Mouse (Mus musculus): ENCODE measurements around the gene Snai1. TPM values are rescaled to one million over a fixed set of nuclear protein-coding genes. Genes with fewer than 3 reads are reported as not detected.

Snai1 gene
- polyA plus RNA-seq, 1 experiment from 2014 or later = 86.3 TPM

DNA sequence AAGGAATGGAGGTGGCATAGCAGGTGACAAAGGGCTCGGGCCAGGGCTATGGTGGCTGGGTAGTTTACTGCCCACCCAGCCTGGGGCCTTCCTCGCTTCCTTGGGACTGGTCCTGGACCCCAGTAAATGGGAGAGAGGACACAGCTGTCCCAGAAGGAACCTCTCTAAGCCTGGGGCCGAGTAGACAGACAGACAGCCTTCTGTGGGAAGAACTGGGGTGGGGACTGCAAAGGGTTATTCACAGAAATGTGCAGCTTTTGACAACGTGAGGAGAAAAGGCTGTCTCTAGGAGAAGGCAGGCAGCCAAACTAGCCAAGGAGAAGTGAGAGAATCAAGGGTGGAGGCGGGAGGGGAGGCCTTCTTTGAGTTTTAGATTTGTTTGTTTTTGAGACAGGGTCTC lies 6.5 kb downstream of the Snai1 start:
- H3K9me3 ChIP-seq = no peaks in the 10 kb centered on the region
- 52% methylated on average over 5 of the region's 5 CpGs for WGBS
- peak overlapping the region; percentile 64 for H3K4me3 ChIP-seq
- H3K4me1 ChIP-seq = peaks cover 74% of the 10 kb centered on the region
- peaks cover 38% of the 10 kb centered on the region for H3K36me3 ChIP-seq (replicated peaks)
- no peak for DNase-seq (ENCODE audit: low spot score)
- H3K27me3 ChIP-seq (replicated peaks; ENCODE audit: low read depth, poor library complexity, severe bottlenecking) = peaks cover 23% of the 10 kb centered on the region
- peak overlapping the region; percentile 93 for H3K27ac ChIP-seq (replicated peaks)

DNA sequence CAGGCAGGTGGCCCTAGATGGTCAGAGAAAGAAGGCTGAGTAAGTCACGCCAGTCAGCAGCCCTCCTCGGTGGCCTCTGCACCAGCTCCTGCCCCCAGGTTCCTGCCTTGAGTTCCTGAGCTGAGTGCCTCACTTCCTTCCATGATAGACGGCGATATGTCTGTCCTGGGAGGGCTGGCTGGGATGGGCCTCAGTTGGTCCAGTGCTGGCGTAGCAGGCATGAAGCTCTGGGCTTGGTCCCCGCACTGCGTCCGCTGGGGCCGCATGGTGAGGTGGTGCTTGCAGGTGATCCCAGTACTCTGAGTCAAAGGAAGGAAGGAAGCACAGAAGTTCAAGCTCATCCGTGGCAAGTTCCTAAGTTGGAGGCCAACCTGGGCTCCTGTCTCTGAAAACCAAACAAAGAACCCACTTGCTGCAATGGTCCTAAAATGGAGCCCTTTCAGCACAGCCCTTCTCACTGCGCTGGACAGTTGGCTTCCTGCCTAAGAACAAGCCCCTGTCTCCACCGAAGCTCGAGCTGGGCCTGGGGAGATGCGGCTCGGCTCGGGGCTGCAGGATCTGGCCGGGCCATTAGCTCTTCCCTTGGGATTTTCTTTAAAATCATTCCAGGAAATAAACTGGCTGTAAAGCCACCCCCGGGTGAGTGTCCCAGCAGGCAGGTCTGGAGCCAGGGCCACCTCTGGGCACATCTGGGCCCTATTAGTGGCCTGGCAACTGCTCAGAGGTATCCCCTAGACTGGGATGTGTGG lies 8.6 kb downstream of the Snai1 start:
- H3K4me1 ChIP-seq = peaks cover 60% of the 10 kb centered on the region
- peak; percentile 44 for DNase-seq (ENCODE audit: low spot score)
- WGBS = 67% methylated on average over 18 of the region's 18 CpGs
- no peak overlapping the region for H3K4me3 ChIP-seq
- H3K9me3 ChIP-seq = no peaks in the 10 kb centered on the region
- H3K27ac ChIP-seq (replicated peaks) = peak overlapping the region; percentile 68
- peaks cover 16% of the 10 kb centered on the region for H3K36me3 ChIP-seq (replicated peaks)
- 0 out of 2 replicates have a peak, but pooled peaks cover 8% of the 10 kb centered on the region for H3K27me3 ChIP-seq (replicated peaks; ENCODE audit: low read depth, poor library complexity, severe bottlenecking)

DNA sequence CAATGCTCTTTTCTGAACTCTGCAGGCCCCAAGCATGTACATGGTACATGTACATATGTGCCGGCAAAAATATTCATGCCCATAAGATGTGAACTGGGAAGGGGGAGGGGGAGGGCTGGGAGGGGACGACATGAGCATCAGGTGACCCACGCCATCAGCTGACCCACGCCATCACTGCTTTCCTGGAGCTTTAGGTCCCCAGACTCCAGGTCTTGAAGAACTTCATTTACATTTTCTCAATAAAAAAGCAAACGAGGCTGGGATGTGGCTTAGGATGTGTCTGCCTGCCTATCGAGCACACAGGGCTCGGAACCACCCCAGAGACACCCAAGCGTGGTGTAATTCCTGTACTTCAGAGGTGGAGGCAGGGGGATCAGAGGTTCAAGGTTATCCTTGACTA lies 9.4 kb downstream of the Snai1 start:
- Histone ChIP-seq H3K4me1 (peaks cover 54% of the 10 kb centered on the region), H3K27me3 (replicated peaks; ENCODE audit: low read depth, poor library complexity, severe bottlenecking) (no peaks in the 10 kb centered on the region), H3K36me3 (replicated peaks) (peaks cover 8% of the 10 kb centered on the region), H3K9me3 (no peaks in the 10 kb centered on the region), H3K4me3 (no peak overlapping the region), H3K27ac (replicated peaks) (peak overlapping the region; percentile 68)
- DNase-seq (ENCODE audit: low spot score) = no peak
- WGBS = 78% methylated on average over 8 of the region's 8 CpGs

DNA sequence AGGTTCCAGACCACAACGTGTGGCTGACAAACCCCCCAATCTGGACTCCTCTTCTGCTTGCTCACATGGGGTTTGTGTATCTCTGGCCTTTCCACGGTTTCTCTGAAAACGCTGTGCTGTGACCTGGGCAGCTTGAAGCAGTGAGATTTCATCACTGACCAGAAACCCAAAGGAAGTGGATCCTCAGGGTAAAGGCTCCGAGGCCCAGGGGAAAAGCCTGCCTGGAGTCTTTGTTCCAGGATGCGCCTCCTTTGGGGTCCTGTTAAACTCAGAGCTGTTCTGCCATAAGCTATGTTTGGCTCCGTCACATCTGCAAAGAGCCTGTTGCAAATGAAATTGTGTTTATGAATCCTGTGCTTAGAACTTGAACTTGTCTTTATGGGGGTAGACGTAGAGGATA lies 11.0 kb downstream of the Snai1 start:
- peak overlapping the region; percentile 63 for H3K27ac ChIP-seq (replicated peaks)
- H3K36me3 ChIP-seq (replicated peaks) = no peaks in the 10 kb centered on the region; the same call in 1 of the 2 replicates
- no peaks in the 10 kb centered on the region for H3K9me3 ChIP-seq
- WGBS = 82% methylated on average over 7 of the region's 7 CpGs
- H3K4me1 ChIP-seq = peaks cover 51% of the 10 kb centered on the region
- H3K27me3 ChIP-seq (replicated peaks; ENCODE audit: low read depth, poor library complexity, severe bottlenecking) = no peaks in the 10 kb centered on the region
- DNase-seq (ENCODE audit: low spot score) = no peak
- no peak overlapping the region for H3K4me3 ChIP-seq

DNA sequence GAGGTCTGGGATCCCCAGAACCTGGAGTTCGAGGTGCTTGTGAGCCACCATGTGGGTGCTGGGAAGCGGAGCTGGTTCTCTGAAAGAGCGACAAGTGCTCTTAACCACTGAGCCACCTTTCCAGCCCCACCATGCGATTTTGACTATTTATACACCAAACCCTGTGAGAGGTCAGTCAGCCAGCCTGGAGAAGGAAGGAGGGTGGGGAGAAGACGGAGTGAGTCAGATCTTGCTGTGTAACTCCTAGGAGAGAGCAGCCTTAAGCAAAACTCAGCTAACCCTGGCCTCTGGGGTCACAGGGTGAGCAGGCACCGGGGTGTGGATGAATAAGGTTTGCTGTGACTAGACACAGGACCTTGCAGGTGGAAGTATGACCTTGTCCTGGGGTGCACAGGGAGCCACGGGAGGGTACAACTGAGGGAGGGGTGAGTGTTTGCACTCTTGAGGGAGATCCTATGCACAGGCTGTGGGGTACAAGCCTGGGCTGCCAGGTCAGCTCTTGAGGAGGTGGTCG lies 12.4 kb downstream of the Snai1 start:
- no peaks in the 10 kb centered on the region; the same call in 1 of the 2 replicates for H3K36me3 ChIP-seq (replicated peaks)
- H3K4me1 ChIP-seq = peaks cover 50% of the 10 kb centered on the region
- H3K27ac ChIP-seq (replicated peaks) = peak overlapping the region; percentile 71
- WGBS = 60% methylated on average over 8 of the region's 8 CpGs
- H3K9me3 ChIP-seq = no peaks in the 10 kb centered on the region
- H3K4me3 ChIP-seq = no peak overlapping the region
- DNase-seq (ENCODE audit: low spot score) = no peak
- no peaks in the 10 kb centered on the region for H3K27me3 ChIP-seq (replicated peaks; ENCODE audit: low read depth, poor library complexity, severe bottlenecking)

DNA sequence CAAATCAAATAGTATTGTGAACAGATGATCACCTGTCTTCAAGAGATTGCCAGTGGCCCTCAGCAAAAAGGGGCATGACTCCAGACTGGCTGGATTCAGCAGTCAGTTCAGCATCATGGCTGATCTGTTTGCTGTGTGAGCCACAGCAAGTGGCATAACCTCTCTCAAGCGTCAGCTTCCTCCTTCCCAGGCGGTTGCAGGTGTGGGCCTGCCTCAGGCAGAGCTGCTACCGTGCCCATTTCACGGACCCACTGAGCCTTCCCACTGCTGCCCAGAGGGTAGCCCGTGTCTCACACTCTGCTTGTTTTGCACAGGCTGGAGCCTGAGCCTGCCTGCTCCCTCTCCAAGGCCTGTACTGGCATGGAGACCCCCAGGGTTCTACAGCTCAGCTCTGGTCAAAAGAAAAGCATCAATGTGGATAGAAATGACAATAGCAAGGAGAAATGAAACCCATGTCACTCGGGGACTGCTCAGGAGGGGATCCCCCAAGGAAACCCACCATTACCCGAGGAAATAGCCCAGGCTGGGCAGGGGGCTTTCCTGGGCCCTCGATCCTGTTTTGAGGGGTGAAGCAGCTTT lies 13.4 kb downstream of the Snai1 start:
- H3K27ac ChIP-seq (replicated peaks) = peak overlapping the region; percentile 68
- 74% methylated on average over 8 of the region's 8 CpGs for WGBS
- no peak overlapping the region for H3K4me3 ChIP-seq
- DNase-seq (ENCODE audit: low spot score) = no peak
- H3K9me3 ChIP-seq = no peaks in the 10 kb centered on the region
- no peaks in the 10 kb centered on the region for H3K27me3 ChIP-seq (replicated peaks; ENCODE audit: low read depth, poor library complexity, severe bottlenecking)
- peaks cover 50% of the 10 kb centered on the region for H3K4me1 ChIP-seq
- no peaks in the 10 kb centered on the region for H3K36me3 ChIP-seq (replicated peaks)

DNA sequence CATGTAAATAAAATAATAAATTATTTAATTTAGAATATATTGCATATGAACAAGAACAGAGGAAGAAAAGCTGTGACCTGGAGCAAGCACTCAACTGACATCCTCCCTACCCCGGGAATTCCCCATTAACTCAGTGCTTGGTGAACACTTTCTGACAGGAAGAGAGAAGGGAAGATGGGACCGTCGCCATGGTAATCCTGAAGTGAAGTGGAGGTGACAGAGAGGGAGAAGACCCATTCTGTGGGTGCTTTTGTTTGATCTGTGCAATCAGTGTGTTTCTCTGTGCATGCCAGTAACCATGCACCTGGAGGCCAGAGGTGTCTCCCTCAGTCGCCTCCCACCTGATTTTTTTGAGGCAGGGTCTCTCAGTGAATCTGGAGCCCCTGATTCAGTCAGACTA lies 14.3 kb downstream of the Snai1 start:
- no peaks in the 10 kb centered on the region for H3K27me3 ChIP-seq (replicated peaks; ENCODE audit: low read depth, poor library complexity, severe bottlenecking)
- H3K4me3 ChIP-seq = no peak overlapping the region
- no peaks in the 10 kb centered on the region for H3K36me3 ChIP-seq (replicated peaks)
- H3K9me3 ChIP-seq = no peaks in the 10 kb centered on the region
- WGBS = 86% methylated on average over 4 of the region's 4 CpGs
- no peak for DNase-seq (ENCODE audit: low spot score)
- peak overlapping the region; percentile 82 for H3K27ac ChIP-seq (replicated peaks)
- peaks cover 43% of the 10 kb centered on the region for H3K4me1 ChIP-seq

DNA sequence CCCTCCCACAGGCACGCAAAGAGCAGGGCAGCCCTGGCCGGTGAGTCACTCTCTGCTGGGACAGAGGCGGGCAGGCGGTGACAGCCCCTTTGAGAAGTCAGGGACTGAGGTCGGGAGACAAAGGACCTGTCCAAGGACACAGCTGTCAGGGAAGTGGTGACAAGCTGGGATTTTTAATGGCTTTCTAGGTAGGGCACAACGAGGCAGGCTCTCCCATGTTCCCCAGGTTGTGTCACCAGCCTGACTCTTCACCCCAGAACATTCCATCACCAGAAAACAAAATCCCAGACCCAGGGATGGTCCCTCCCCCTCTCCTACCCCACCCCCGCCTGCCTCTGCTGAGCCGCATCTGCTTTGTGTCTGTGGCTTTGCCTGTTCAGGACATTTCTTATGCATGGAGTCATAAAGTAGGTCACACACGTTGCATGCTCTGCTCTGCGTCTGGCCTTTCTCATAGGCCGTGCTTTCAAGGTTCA lies 15.0 kb downstream of the Snai1 start:
- peak overlapping the region; percentile 82 for H3K27ac ChIP-seq (replicated peaks)

DNA sequence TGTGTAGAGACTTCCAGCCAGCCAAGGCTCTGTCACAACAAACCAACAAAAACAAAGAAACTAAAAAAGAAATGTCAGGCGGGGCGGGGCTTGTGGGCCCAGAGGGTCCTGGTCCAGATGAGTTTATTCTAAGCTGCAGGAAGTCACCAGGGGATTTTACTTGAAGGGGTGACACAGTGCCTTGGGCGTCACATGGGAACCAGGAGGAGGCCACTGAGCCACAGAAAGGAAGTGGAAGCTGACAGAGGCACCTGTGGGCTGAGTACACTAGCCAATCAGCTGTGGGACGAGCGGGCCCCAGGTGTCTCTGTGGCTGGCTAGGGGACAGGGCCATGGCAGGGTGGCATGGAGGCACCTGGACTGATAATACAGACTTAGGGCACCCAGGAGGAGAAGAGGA lies 17.8 kb downstream of the Snai1 start:
- H3K4me1 ChIP-seq = peaks cover 54% of the 10 kb centered on the region
- peak overlapping the region; percentile 51; the same call in 1 of the 2 replicates for H3K27ac ChIP-seq (replicated peaks)

More for the DNA sequence above, 15.0 kb downstream of the Snai1 start:
- Histone ChIP-seq H3K4me3 (no peak overlapping the region), H3K27me3 (replicated peaks; ENCODE audit: low read depth, poor library complexity, severe bottlenecking) (no peaks in the 10 kb centered on the region), H3K36me3 (replicated peaks) (no peaks in the 10 kb centered on the region), H3K4me1 (peaks cover 39% of the 10 kb centered on the region), H3K9me3 (no peaks in the 10 kb centered on the region)
- 23% methylated on average over 11 of the region's 11 CpGs for WGBS
- DNase-seq (ENCODE audit: low spot score) = peak; percentile 67

DNA sequence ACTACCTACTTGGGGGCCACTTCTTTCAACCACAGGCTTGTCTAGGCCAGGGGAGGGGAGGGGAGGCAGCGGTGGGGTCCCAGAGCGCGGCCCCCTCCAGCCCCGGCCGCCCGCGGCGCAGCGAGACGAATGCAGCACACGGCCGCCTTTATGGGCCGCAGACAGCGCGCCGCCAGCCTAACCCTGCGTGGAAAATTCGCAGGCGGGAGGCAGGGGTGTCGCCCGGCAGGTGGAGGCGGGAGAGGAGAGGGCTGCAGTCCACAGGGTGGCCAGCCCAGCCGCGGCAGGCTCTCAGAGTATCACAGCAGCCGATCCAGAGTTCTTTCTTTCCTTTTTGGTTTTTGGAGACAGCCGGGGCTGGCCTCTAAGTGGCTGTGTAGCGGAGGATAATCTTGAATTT lies 21.4 kb downstream of the Snai1 start:
- Histone ChIP-seq H3K9me3 (no peaks in the 10 kb centered on the region), H3K27me3 (replicated peaks; ENCODE audit: low read depth, poor library complexity, severe bottlenecking) (peaks cover 23% of the 10 kb centered on the region), H3K4me1 (peaks cover 67% of the 10 kb centered on the region), H3K4me3 (peak overlapping the region; percentile 46), H3K36me3 (replicated peaks) (no peaks in the 10 kb centered on the region), H3K27ac (replicated peaks) (peak overlapping the region; percentile 87)
- peak; percentile 60 for DNase-seq (ENCODE audit: low spot score)
- WGBS = 13% methylated on average over 27 of the region's 27 CpGs

More for the DNA sequence above, 17.8 kb downstream of the Snai1 start:
- 81% methylated on average over 5 of the region's 5 CpGs for WGBS
- Histone ChIP-seq H3K36me3 (replicated peaks) (no peaks in the 10 kb centered on the region), H3K4me3 (no peak overlapping the region), H3K9me3 (no peaks in the 10 kb centered on the region), H3K27me3 (replicated peaks; ENCODE audit: low read depth, poor library complexity, severe bottlenecking) (peaks cover 23% of the 10 kb centered on the region)
- no peak for DNase-seq (ENCODE audit: low spot score)

DNA sequence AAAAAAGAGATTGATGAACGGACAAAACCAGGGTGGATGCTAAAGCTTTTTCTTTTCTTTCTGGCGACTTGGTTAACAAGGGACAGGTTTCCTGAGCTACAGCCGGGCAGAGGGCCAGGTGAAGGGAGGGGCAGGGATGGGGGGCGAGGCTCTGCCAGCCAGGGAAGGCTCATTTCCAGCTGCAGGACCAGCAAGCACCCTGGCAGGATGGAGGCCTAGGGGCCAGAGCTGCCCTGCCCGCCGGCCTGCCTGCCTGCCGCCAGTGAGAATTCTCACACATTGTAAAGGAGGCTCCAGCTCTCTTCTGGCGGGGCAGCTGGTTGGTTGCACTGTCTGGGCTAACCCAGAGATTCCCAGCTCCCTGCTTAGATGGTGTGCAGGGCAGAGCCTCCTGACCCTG lies 24.1 kb downstream of the Snai1 start:
- H3K27ac ChIP-seq (replicated peaks) = peak overlapping the region; percentile 86
- peaks cover 76% of the 10 kb centered on the region for H3K4me1 ChIP-seq
- no peak overlapping the region for H3K4me3 ChIP-seq
- WGBS = 41% methylated on average over 8 of the region's 8 CpGs
- H3K27me3 ChIP-seq (replicated peaks; ENCODE audit: low read depth, poor library complexity, severe bottlenecking) = peaks cover 23% of the 10 kb centered on the region
- H3K36me3 ChIP-seq (replicated peaks) = no peaks in the 10 kb centered on the region
- no peaks in the 10 kb centered on the region for H3K9me3 ChIP-seq
- no peak for DNase-seq (ENCODE audit: low spot score)

DNA sequence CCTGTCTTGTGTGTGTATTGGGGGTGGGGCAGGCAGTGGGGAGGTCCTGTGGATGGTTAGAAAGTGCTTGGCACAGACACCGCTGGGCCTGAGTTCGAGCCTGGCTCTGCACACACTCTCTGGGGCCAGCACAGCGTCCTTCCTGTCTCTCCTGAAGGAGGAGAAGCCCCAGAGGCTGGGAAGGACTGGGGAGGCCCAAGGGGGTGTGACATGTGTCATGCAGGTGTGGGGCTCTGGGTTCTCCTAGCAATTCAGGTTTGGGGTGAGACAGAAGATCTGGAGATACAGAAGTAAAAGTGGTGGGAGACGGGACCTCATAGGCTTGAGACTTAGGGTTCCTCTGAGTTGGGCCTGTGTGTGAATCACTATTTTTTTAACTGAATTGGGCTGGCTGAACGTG lies 25.0 kb downstream of the Snai1 start:
- Histone ChIP-seq H3K4me1 (peaks cover 80% of the 10 kb centered on the region), H3K27me3 (replicated peaks; ENCODE audit: low read depth, poor library complexity, severe bottlenecking) (peaks cover 23% of the 10 kb centered on the region), H3K9me3 (no peaks in the 10 kb centered on the region), H3K36me3 (replicated peaks) (no peaks in the 10 kb centered on the region), H3K27ac (replicated peaks) (peak overlapping the region; percentile 86), H3K4me3 (peak overlapping the region; percentile 6; the same call in 1 of the 2 replicates)
- 67% methylated on average over 5 of the region's 5 CpGs for WGBS
- DNase-seq (ENCODE audit: low spot score) = no peak

DNA sequence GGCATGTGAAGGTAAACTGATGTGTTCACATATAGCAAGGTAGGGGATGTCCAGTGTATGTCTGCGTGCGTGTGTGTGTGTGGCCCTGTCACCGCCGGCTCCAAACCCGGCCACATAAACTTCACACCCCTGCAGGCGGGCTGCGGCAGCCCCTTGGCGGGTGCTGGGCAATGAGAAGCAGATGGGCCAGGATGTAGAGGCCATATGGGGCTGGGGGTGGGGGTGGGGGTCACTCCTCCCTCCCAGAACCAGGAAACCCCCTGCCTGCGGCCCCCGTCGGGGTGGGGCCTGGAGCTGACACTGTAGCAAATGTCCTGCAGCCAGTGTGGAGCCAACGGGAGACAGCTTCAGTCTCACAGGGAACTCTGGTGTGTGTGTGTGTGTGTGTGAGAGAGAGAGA lies 25.7 kb downstream of the Snai1 start:
- peak overlapping the region; percentile 34; the same call in 1 of the 2 replicates for H3K4me3 ChIP-seq
- H3K4me1 ChIP-seq = peaks cover 81% of the 10 kb centered on the region
- peak overlapping the region; percentile 86 for H3K27ac ChIP-seq (replicated peaks)
- no peaks in the 10 kb centered on the region for H3K9me3 ChIP-seq
- peak; percentile 91 for DNase-seq (ENCODE audit: low spot score)
- H3K36me3 ChIP-seq (replicated peaks) = no peaks in the 10 kb centered on the region
- H3K27me3 ChIP-seq (replicated peaks; ENCODE audit: low read depth, poor library complexity, severe bottlenecking) = peaks cover 19% of the 10 kb centered on the region
- WGBS = 24% methylated on average over 12 of the region's 12 CpGs
